Mouse (Mus musculus): ENCODE results near the gene Fam174a.

GRCm38 (mm10) chr1:95366616-95367373, 53.4 kb downstream of the Fam174a start:
- TF ChIP-seq TAL1 (IDR thresholded peaks at IDR 0.05; ENCODE audit: low read length) (no peak), GATA1 (IDR thresholded peaks at IDR 0.05; ENCODE audit: low read length) (no peak)

All from erythroblast, embryonic 14.5 days (primary cell).